Mouse (Mus musculus): ENCODE data around the gene G3bp1. TPM values are rescaled to one million over a fixed set of nuclear protein-coding genes. Genes with fewer than 3 reads are reported as not detected.
A peak's percentile ranks its signal among the peaks of the same experiment; 100 is the strongest.

Gene G3bp1
- total and polyA plus RNA-seq, 2 experiments from 2014 or later: 50.4 to 72.0 TPM

GRCm38 (mm10) chr11:55432981-55433380 is 36.5 kb upstream of the G3bp1 start:
- no peak for DNase-seq (ENCODE audit: low spot score)
- WGBS: 51% methylated on average over 3 of the region's 3 CpGs
- no peak for TF ChIP-seq CTCF (IDR thresholded peaks at IDR 0.05; ENCODE audit: low read depth)

GRCm38 (mm10) chr11:55436089-55436488 is 33.4 kb upstream of the G3bp1 start:
- Histone ChIP-seq H3K27me3 (ENCODE audit: insufficient read depth, low read length) (no peaks in the 10 kb centered on the region), H3K4me3 (ENCODE audit: low read length) (no peak overlapping the region), H3K4me2 (ENCODE audit: low read depth, low read length) (no peak overlapping the region), H3K4me1 (ENCODE audit: insufficient read depth, low read length) (no peaks in the 10 kb centered on the region), H3K9me3 (ENCODE audit: low read length) (no peaks in the 10 kb centered on the region), H3K36me3 (ENCODE audit: insufficient read depth, low read length) (no peaks in the 10 kb centered on the region), H3K27ac (no peak overlapping the region), H3K9ac (replicated peaks; ENCODE audit: low read length) (no peak overlapping the region)
- ATAC-seq: no peak
- DNase-seq (ENCODE audit: low spot score): no peak
- no peak for TF ChIP-seq CTCF (IDR thresholded peaks at IDR 0.05; ENCODE audit: low read depth)
- WGBS: 87% methylated on average over 6 of the region's 6 CpGs

More at GRCm38 (mm10) chr11:55432981-55433380, 36.5 kb upstream of the G3bp1 start:
- Histone ChIP-seq H3K4me3 (ENCODE audit: low read length) (no peak overlapping the region), H3K4me1 (ENCODE audit: insufficient read depth, low read length) (0 out of 2 replicates have a peak, but pooled peaks cover 5% of the 10 kb centered on the region), H3K9ac (replicated peaks; ENCODE audit: low read length) (no peak overlapping the region), H3K9me3 (ENCODE audit: low read length) (no peaks in the 10 kb centered on the region), H3K27me3 (ENCODE audit: insufficient read depth, low read length) (no peaks in the 10 kb centered on the region), H3K36me3 (ENCODE audit: insufficient read depth, low read length) (no peaks in the 10 kb centered on the region), H3K4me2 (ENCODE audit: low read depth, low read length) (no peak overlapping the region), H3K27ac (no peak overlapping the region)
- no peak for ATAC-seq

- ATAC-seq (peak; percentile 70; the same call in 1 of the 2 replicates), DNase-seq (ENCODE audit: low spot score) (peak; percentile 69)
- H3K9me3 ChIP-seq (ENCODE audit: low read length): no peaks in the 10 kb centered on the region
- no peaks in the 10 kb centered on the region for H3K27me3 ChIP-seq (ENCODE audit: insufficient read depth, low read length)
- no peak for TF ChIP-seq CTCF (IDR thresholded peaks at IDR 0.05; ENCODE audit: low read depth)
- H3K27ac ChIP-seq: peak overlapping the region; percentile 36; the same call in 1 of the 2 replicates
- no peaks in the 10 kb centered on the region for H3K4me1 ChIP-seq (ENCODE audit: insufficient read depth, low read length)
- H3K4me3 ChIP-seq (ENCODE audit: low read length): no peak overlapping the region
- no peak overlapping the region for H3K4me2 ChIP-seq (ENCODE audit: low read depth, low read length)
- WGBS: 14% methylated on average over 4 of the region's 4 CpGs
- no peaks in the 10 kb centered on the region for H3K36me3 ChIP-seq (ENCODE audit: insufficient read depth, low read length)
- H3K9ac ChIP-seq (replicated peaks; ENCODE audit: low read length): no peak overlapping the region
Measured at GRCm38 (mm10) chr11:55438031-55438430, 31.5 kb upstream of the G3bp1 start.

GRCm38 (mm10) chr11:55439718-55440117 is 29.8 kb upstream of the G3bp1 start:
- no peak for ATAC-seq
- Histone ChIP-seq H3K36me3 (ENCODE audit: insufficient read depth, low read length) (no peaks in the 10 kb centered on the region), H3K4me3 (ENCODE audit: low read length) (no peak overlapping the region), H3K9me3 (ENCODE audit: low read length) (no peaks in the 10 kb centered on the region), H3K9ac (replicated peaks; ENCODE audit: low read length) (no peak overlapping the region), H3K4me2 (ENCODE audit: low read depth, low read length) (no peak overlapping the region), H3K27ac (no peak overlapping the region), H3K4me1 (ENCODE audit: insufficient read depth, low read length) (no peaks in the 10 kb centered on the region), H3K27me3 (ENCODE audit: insufficient read depth, low read length) (no peaks in the 10 kb centered on the region)
- DNase-seq (ENCODE audit: low spot score): no peak
- 70% methylated on average over 5 of the region's 5 CpGs for WGBS
- no peak for TF ChIP-seq CTCF (IDR thresholded peaks at IDR 0.05; ENCODE audit: low read depth)

- H3K36me3 ChIP-seq (ENCODE audit: insufficient read depth, low read length): no peaks in the 10 kb centered on the region
- no peak overlapping the region for H3K9ac ChIP-seq (replicated peaks; ENCODE audit: low read length)
- TF ChIP-seq CTCF (IDR thresholded peaks at IDR 0.05; ENCODE audit: low read depth): peak; percentile 84
- DNase-seq (ENCODE audit: low spot score) (peak; percentile 96), ATAC-seq (peak; percentile 50; the same call in 1 of the 2 replicates)
- H3K4me2 ChIP-seq (ENCODE audit: low read depth, low read length): no peak overlapping the region
- no peak overlapping the region for H3K4me3 ChIP-seq (ENCODE audit: low read length)
- no peak overlapping the region for H3K27ac ChIP-seq
- no peaks in the 10 kb centered on the region for H3K4me1 ChIP-seq (ENCODE audit: insufficient read depth, low read length)
- 3% methylated on average over 1 of the region's 1 CpGs for WGBS
- H3K9me3 ChIP-seq (ENCODE audit: low read length): no peaks in the 10 kb centered on the region
- no peaks in the 10 kb centered on the region for H3K27me3 ChIP-seq (ENCODE audit: insufficient read depth, low read length)
Measured at GRCm38 (mm10) chr11:55444772-55445171, 24.7 kb upstream of the G3bp1 start.

- no peaks in the 10 kb centered on the region for H3K9me3 ChIP-seq (ENCODE audit: low read length)
- H3K36me3 ChIP-seq (ENCODE audit: insufficient read depth, low read length): no peaks in the 10 kb centered on the region
- no peak overlapping the region for H3K4me3 ChIP-seq (ENCODE audit: low read length)
- peak; percentile 92 for TF ChIP-seq CTCF (IDR thresholded peaks at IDR 0.05; ENCODE audit: low read depth)
- H3K27ac ChIP-seq: no peak overlapping the region; the same call in 1 of the 2 replicates
- peak; percentile 84 for ATAC-seq
- no peaks in the 10 kb centered on the region for H3K4me1 ChIP-seq (ENCODE audit: insufficient read depth, low read length)
- no peak overlapping the region for H3K4me2 ChIP-seq (ENCODE audit: low read depth, low read length)
- peak; percentile 86 for DNase-seq (ENCODE audit: low spot score)
- no peak overlapping the region for H3K9ac ChIP-seq (replicated peaks; ENCODE audit: low read length)
- WGBS: 23% methylated on average over 4 of the region's 4 CpGs
- H3K27me3 ChIP-seq (ENCODE audit: insufficient read depth, low read length): no peaks in the 10 kb centered on the region
Measured at GRCm38 (mm10) chr11:55446579-55446978, 22.9 kb upstream of the G3bp1 start.

- Histone ChIP-seq H3K27me3 (ENCODE audit: insufficient read depth, low read length) (no peaks in the 10 kb centered on the region), H3K4me1 (ENCODE audit: insufficient read depth, low read length) (no peaks in the 10 kb centered on the region), H3K9me3 (ENCODE audit: low read length) (no peaks in the 10 kb centered on the region), H3K36me3 (ENCODE audit: insufficient read depth, low read length) (0 out of 2 replicates have a peak, but pooled peaks cover 3% of the 10 kb centered on the region), H3K9ac (replicated peaks; ENCODE audit: low read length) (no peak overlapping the region), H3K27ac (no peak overlapping the region; the same call in 1 of the 2 replicates), H3K4me3 (ENCODE audit: low read length) (no peak overlapping the region), H3K4me2 (ENCODE audit: low read depth, low read length) (no peak overlapping the region)
- TF ChIP-seq CTCF (IDR thresholded peaks at IDR 0.05; ENCODE audit: low read depth): no peak
- ATAC-seq: no peak
- WGBS: 71% methylated on average over 7 of the region's 7 CpGs
- DNase-seq (ENCODE audit: low spot score): no peak
Measured at GRCm38 (mm10) chr11:55449531-55449930, 20.0 kb upstream of the G3bp1 start.

Measured in hindbrain, postnatal 0 days (tissue).